Mouse (Mus musculus): ENCODE results near the gene Relt. TPM values are rescaled to one million over a fixed set of nuclear protein-coding genes. Genes with fewer than 3 reads are reported as not detected.

Gene Relt
- polyA plus RNA-seq, 2 experiments, result 3.2 to 8.5 TPM

DNA sequence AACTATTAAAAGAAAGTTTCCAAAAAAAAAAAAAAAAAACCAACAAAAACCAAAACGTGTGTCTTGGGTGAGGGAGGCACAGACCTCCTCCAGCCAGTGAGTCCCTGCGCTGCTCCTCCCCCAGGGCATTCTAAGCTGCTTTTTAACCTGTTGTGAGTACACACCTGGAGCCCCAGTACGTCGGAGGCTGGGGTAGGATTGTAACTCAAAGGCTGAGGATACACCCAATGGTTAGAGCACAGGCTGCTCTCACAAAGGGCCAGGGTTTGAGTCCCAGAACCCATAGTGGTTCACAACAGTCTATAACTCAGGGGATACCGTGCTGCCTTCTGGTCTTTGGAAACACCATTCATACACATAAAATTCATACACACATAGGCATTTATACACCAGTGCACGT is 21.6 kb downstream of the Relt start:
- no peaks in the 10 kb centered on the region for H3K27me3 ChIP-seq (ENCODE audit: control insufficient read depth, insufficient read depth, low read length)
- WGBS, result 86% methylated on average over 6 of the region's 6 CpGs
- no peak overlapping the region for H3K4me3 ChIP-seq (replicated peaks; ENCODE audit: low read length)
- no peak overlapping the region for H3K4me2 ChIP-seq (replicated peaks; ENCODE audit: low read depth, low read length, severe bottlenecking)
- no peak for ATAC-seq (ENCODE audit: low FRiP score, low read depth)
- no peak overlapping the region for H3K9ac ChIP-seq (ENCODE audit: low read depth, low read length, severe bottlenecking)
- TF ChIP-seq POLR2A (IDR thresholded peaks at IDR 0.05; ENCODE audit: borderline replicate concordance, extremely low read depth, insufficient read depth, insufficient read length), result no peak
- DNase-seq (ENCODE audit: low spot score), result no peak
- no peak overlapping the region for H3K27ac ChIP-seq (replicated peaks; ENCODE audit: low read depth, low read length)
- no peaks in the 10 kb centered on the region for H3K9me3 ChIP-seq (ENCODE audit: control insufficient read depth, low read length)
- H3K4me1 ChIP-seq (ENCODE audit: control insufficient read depth, insufficient read depth, low read length), result peaks cover 15% of the 10 kb centered on the region
- H3K36me3 ChIP-seq (ENCODE audit: control insufficient read depth, insufficient read depth, low read length), result peaks cover 21% of the 10 kb centered on the region

- peaks cover 26% of the 10 kb centered on the region for H3K36me3 ChIP-seq (ENCODE audit: control insufficient read depth, insufficient read depth, low read length)
- no peaks in the 10 kb centered on the region for H3K27me3 ChIP-seq (ENCODE audit: control insufficient read depth, insufficient read depth, low read length)
- no peaks in the 10 kb centered on the region for H3K9me3 ChIP-seq (ENCODE audit: control insufficient read depth, low read length)
- DNase-seq (ENCODE audit: low spot score) (no peak), ATAC-seq (ENCODE audit: low FRiP score, low read depth) (no peak)
- H3K9ac ChIP-seq (ENCODE audit: low read depth, low read length, severe bottlenecking), result no peak overlapping the region
- TF ChIP-seq POLR2A (IDR thresholded peaks at IDR 0.05; ENCODE audit: borderline replicate concordance, extremely low read depth, insufficient read depth, insufficient read length), result no peak
- no peak overlapping the region for H3K27ac ChIP-seq (replicated peaks; ENCODE audit: low read depth, low read length)
- 93% methylated on average over 1 of the region's 1 CpGs for WGBS
- H3K4me1 ChIP-seq (ENCODE audit: control insufficient read depth, insufficient read depth, low read length), result peaks cover 11% of the 10 kb centered on the region
- H3K4me3 ChIP-seq (replicated peaks; ENCODE audit: low read length), result no peak overlapping the region
- H3K4me2 ChIP-seq (replicated peaks; ENCODE audit: low read depth, low read length, severe bottlenecking), result no peak overlapping the region
These were observed 22.3 kb downstream of the Relt start for GRCm38 (mm10) chr7:100840906-100841305.

GRCm38 (mm10) chr7:100839632-100840402 is 23.4 kb downstream of the Relt start:
- H3K9me3 ChIP-seq (ENCODE audit: control insufficient read depth, low read length), result no peaks in the 10 kb centered on the region
- no peaks in the 10 kb centered on the region for H3K27me3 ChIP-seq (ENCODE audit: control insufficient read depth, insufficient read depth, low read length)
- H3K4me1 ChIP-seq (ENCODE audit: control insufficient read depth, insufficient read depth, low read length), result peaks cover 5% of the 10 kb centered on the region; the same call in 1 of the 2 replicates
- ATAC-seq (ENCODE audit: low FRiP score, low read depth) (no peak), DNase-seq (ENCODE audit: low spot score) (no peak)
- H3K4me2 ChIP-seq (replicated peaks; ENCODE audit: low read depth, low read length, severe bottlenecking), result no peak overlapping the region
- 66% methylated on average over 6 of the region's 6 CpGs for WGBS
- no peak overlapping the region for H3K9ac ChIP-seq (ENCODE audit: low read depth, low read length, severe bottlenecking)
- no peak overlapping the region for H3K4me3 ChIP-seq (replicated peaks; ENCODE audit: low read length)
- H3K36me3 ChIP-seq (ENCODE audit: control insufficient read depth, insufficient read depth, low read length), result peaks cover 37% of the 10 kb centered on the region
- no peak for TF ChIP-seq POLR2A (IDR thresholded peaks at IDR 0.05; ENCODE audit: borderline replicate concordance, extremely low read depth, insufficient read depth, insufficient read length)
- H3K27ac ChIP-seq (replicated peaks; ENCODE audit: low read depth, low read length), result no peak overlapping the region

DNA sequence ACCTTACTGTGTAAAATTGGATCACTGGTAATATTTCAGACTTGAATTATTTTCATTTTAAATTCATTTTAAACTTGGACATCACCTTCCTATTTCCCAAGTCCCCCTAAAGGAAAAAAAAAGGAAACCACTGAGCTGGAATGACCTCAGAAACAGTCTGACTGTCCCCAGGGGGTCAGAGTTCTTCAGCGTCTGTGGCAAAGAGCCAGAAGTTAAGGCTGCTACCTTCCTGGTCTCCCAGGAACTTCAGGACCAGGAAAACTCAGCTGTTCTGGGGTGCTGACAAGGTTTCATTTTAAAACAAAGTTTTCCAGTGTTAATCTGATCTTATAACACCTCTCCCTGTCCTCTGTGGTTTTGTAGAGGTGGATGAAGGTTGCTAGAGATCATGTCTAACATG is 25.5 kb downstream of the Relt start:
- Histone ChIP-seq H3K4me2 (replicated peaks; ENCODE audit: low read depth, low read length, severe bottlenecking) (no peak overlapping the region), H3K4me1 (ENCODE audit: control insufficient read depth, insufficient read depth, low read length) (peaks cover 5% of the 10 kb centered on the region; the same call in 1 of the 2 replicates), H3K27ac (replicated peaks; ENCODE audit: low read depth, low read length) (no peak overlapping the region), H3K4me3 (replicated peaks; ENCODE audit: low read length) (no peak overlapping the region), H3K9me3 (ENCODE audit: control insufficient read depth, low read length) (no peaks in the 10 kb centered on the region), H3K9ac (ENCODE audit: low read depth, low read length, severe bottlenecking) (no peak overlapping the region), H3K36me3 (ENCODE audit: control insufficient read depth, insufficient read depth, low read length) (peaks cover 55% of the 10 kb centered on the region), H3K27me3 (ENCODE audit: control insufficient read depth, insufficient read depth, low read length) (no peaks in the 10 kb centered on the region)
- DNase-seq (ENCODE audit: low spot score) (no peak), ATAC-seq (ENCODE audit: low FRiP score, low read depth) (no peak)
- WGBS, result 52% methylated on average over 1 of the region's 1 CpGs
- no peak for TF ChIP-seq POLR2A (IDR thresholded peaks at IDR 0.05; ENCODE audit: borderline replicate concordance, extremely low read depth, insufficient read depth, insufficient read length)

GRCm38 (mm10) chr7:100836657-100837056 is 26.6 kb downstream of the Relt start:
- ATAC-seq (ENCODE audit: low FRiP score, low read depth) (no peak), DNase-seq (ENCODE audit: low spot score) (no peak)
- no peak overlapping the region for H3K4me2 ChIP-seq (replicated peaks; ENCODE audit: low read depth, low read length, severe bottlenecking)
- no peak for TF ChIP-seq POLR2A (IDR thresholded peaks at IDR 0.05; ENCODE audit: borderline replicate concordance, extremely low read depth, insufficient read depth, insufficient read length)
- no peaks in the 10 kb centered on the region for H3K27me3 ChIP-seq (ENCODE audit: control insufficient read depth, insufficient read depth, low read length)
- no peak overlapping the region for H3K4me3 ChIP-seq (replicated peaks; ENCODE audit: low read length)
- peaks cover 58% of the 10 kb centered on the region for H3K36me3 ChIP-seq (ENCODE audit: control insufficient read depth, insufficient read depth, low read length)
- WGBS, result 86% methylated on average over 10 of the region's 10 CpGs
- no peaks in the 10 kb centered on the region for H3K9me3 ChIP-seq (ENCODE audit: control insufficient read depth, low read length)
- H3K9ac ChIP-seq (ENCODE audit: low read depth, low read length, severe bottlenecking), result no peak overlapping the region
- 0 out of 2 replicates have a peak overlapping the region, but pooled peaks have one; percentile 19 for H3K27ac ChIP-seq (replicated peaks; ENCODE audit: low read depth, low read length)
- H3K4me1 ChIP-seq (ENCODE audit: control insufficient read depth, insufficient read depth, low read length), result peaks cover 5% of the 10 kb centered on the region; the same call in 1 of the 2 replicates
